Mouse (Mus musculus) gonadal fat pad, adult 2 months (tissue): Measurements from ENCODE around the gene Exd1. TPM values are rescaled to one million over a fixed set of nuclear protein-coding genes. Genes with fewer than 3 reads are reported as not detected.
A peak's percentile ranks its signal among the peaks of the same experiment; 100 is the strongest.

Experiments used
- DNase-seq: peaks from one replicate; pipeline ENCODE4 v3.0.0-alpha.2; 2012; ENCODE audit warnings: low read depth
- polyA plus RNA-seq: library from polyadenylated mRNA; depleted of rRNA; stranded (reverse); fragments of >200 nt; gene quantifications from 2 replicates; pipeline ENCODE4 v1.2.3, GENCODE M21; 2012; rRNA removed

Exd1 gene
- 2.1 and 2.9 TPM in 2 replicates for polyA plus RNA-seq

GRCm38 (mm10) chr2:119547522-119548370 is at the start of gene Exd1, which contains the start of gene Chp1:
TSS of gene Exd1 (minus strand) at chr2:119547627.
TSS of gene Chp1 (plus strand) at chr2:119547697.
- DNase-seq = peak; percentile 79

GRCm38 (mm10) chr2:119596781-119597330 is 49.4 kb upstream of the Exd1 start:
- no peak for DNase-seq

GRCm38 (mm10) chr2:119595308-119595707 is 47.9 kb upstream of the Exd1 start:
- DNase-seq = no peak

GRCm38 (mm10) chr2:119594113-119594981 is 46.9 kb upstream of the Exd1 start:
- peak; percentile 82 for DNase-seq

DNA sequence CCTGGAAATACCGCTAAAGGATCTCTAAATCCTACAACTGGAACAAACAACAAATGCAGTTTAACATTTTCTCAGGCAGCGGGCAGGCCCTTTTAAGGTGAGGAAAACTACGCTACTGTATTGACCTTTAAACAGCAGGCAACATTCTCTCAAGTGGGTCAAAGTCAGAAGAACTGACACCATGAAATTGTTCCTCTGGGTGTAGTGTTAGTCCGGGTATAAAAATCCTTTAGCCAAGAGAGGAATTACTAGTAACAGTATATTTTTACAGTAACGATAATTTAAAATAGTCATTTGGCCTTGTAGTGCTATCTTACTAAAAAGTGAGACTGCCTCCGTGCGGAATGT is 46.3 kb upstream of the Exd1 start:
- no peak for DNase-seq

DNA sequence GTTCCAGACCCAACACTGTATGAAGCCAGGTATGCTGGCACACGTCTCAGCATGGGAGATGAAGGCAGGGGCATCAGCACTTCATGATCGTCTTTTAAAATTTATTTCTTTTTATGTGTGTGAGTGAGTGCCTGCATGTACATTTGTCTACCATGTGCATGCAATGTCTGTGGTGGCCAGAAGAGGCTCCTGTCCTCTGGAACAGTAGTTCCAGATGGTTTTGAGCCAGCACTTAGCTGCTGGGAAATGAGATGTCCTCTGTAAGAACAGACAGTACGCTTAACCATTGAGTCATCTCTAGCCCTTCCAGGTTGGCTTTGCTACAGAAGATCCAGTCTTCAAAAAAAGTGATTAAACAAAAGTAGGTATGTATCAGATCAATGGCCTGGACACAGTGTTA is 43.8 kb upstream of the Exd1 start:
- no peak for DNase-seq

DNA sequence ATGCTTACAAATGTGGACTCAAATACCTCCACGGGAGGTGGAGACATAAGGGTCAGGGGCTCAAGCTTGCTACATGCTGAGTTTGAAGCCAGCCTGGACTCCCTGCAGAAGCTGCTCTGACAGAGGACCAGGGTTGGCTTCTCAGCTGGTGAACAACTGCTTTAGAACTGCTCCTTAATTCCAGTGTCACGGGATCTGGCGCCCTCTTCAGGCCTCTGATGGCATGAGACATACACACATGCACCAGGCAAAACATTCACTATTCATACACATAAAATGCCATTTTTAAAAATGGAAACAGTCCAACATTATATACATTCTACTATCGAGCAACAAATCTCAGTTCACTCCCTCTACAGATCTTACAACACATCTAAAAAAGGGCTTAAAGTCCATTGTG is 40.0 kb upstream of the Exd1 start:
- DNase-seq = no peak

- no peak for DNase-seq
Measured at GRCm38 (mm10) chr2:119584282-119584681, 36.9 kb upstream of the Exd1 start.

DNA sequence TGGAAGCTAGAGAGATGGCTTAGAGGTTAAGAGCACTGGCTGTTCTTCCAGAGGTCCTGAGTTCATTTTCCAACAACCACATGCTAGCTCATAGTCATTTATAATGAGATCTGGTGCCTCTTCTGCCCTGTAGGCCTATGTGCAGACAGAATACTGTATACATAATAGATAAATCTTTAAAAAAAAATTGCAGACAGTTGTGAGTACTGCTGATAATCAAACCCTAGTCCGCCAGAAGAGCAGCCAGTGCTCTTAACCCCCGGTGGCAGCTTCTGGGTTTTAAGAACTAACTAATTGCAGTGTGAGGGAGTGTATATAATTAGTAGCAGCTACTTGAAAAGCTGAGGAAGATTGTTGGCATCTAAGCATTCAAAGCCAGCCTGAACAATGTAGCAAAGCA is 36.0 kb upstream of the Exd1 start:
- DNase-seq = no peak

- DNase-seq = no peak
Measured at GRCm38 (mm10) chr2:119581571-119581970, 34.1 kb upstream of the Exd1 start.

GRCm38 (mm10) chr2:119572471-119572870 is 25.0 kb upstream of the Exd1 start:
- no peak for DNase-seq

GRCm38 (mm10) chr2:119566182-119566855 is 18.9 kb upstream of the Exd1 start:
- no peak for DNase-seq

DNA sequence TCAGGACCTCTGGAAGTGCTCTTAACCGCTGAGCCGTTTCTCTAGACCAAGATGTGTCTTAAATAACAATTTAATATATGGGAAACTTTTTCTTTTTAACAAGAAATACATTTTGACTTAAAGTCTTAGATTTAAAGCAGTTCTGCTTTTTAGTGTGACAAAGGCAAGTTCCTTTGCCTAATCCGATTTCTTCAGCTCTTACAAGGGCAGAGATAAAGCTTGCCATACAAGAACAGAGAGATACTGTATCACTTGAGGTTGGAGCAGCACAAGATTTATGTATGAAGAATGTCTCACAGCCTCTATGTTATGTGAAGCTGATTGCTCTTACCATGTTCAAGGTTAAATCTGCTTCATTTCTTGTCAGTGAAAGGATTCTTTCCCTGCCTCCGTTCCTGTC is 17.9 kb upstream of the Exd1 start:
- no peak for DNase-seq

DNA sequence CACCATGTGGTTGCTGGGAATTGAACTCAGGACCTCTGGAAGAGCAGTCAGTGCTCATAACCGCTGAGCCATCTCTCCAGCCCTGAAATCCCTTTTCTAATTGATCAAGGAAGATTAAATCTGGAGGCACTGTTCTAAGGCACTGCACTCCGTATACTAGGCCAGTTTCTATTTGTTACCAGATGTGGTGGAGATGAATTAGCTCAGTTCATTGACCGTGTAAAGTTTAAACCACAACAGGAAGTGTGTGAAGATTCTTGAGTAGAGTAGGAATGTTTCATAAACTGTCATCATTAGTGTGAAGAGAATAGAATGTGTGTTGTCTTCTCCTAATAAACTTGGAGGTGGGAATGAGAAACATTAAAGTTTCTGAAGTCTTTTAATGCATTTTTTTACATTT is 14.4 kb upstream of the Exd1 start:
- DNase-seq = no peak

DNA sequence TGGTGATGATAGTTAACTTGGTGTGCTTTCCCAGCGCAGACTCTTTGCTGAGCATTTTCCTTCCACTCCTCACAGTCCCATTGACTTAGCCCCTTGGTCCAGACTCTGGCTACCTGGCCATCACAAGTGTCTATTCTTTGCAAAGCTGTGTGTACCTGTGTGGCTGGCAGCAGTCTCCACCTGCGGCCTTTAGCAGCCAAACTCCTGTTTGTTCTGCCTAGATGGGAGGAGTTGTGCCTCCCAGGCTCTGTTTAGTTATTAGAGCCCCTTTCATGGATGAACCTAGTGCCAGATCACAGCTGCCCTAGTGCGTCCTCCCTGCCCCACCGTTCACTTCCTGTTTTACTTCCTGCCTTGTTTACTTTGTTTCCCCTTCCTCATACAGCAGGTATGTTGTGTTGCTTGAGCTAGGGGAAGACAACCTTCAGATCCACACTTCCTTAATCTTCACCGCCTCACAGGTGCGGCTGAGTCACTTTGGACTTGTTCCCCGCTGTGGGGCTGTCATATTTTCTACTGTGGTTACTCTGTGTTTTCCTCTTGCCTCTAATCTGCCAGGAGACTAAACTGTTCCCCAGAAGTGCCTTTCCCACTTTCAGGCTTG is 11.4 kb upstream of the Exd1 start:
- DNase-seq = no peak

- no peak for DNase-seq
Measured at GRCm38 (mm10) chr2:119558039-119558438, 10.6 kb upstream of the Exd1 start.

DNA sequence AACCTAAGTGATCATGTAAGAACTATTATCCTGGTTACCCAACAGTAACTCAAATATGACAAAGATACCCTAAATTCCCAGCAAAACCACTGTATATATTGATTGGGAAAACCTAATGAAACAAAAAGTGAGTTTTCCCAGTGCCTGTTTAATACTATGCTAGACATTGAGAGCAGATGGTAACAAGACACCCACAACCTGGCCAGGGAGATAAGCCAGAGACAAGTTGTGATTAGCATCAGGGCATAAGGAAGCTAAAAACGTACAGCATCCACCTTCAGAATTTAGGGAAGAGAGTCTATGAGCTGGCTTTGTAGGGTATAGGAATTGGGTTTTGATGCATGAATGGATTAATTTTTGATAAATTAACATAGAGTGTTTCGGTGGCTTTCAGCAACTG is 2.3 kb upstream of the Exd1 start:
- no peak for DNase-seq

- DNase-seq = no peak
Measured at GRCm38 (mm10) chr2:119548691-119549090, 1.3 kb upstream of the Exd1 start.

DNA sequence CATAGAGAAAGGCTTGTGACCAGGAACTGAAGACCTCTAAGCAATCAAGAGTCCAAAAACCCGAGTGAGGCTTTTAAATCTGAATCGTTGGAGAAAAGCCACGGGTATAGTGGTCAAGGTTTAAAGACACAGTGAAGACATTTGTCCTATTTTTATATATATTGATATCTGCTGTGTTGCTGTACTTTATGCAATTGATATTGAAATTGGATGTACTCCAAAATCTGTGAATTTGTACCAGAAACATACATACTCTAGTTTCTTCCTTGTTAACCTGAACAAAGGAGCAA is 889 bp upstream of the Exd1 start:
- no peak for DNase-seq

DNA sequence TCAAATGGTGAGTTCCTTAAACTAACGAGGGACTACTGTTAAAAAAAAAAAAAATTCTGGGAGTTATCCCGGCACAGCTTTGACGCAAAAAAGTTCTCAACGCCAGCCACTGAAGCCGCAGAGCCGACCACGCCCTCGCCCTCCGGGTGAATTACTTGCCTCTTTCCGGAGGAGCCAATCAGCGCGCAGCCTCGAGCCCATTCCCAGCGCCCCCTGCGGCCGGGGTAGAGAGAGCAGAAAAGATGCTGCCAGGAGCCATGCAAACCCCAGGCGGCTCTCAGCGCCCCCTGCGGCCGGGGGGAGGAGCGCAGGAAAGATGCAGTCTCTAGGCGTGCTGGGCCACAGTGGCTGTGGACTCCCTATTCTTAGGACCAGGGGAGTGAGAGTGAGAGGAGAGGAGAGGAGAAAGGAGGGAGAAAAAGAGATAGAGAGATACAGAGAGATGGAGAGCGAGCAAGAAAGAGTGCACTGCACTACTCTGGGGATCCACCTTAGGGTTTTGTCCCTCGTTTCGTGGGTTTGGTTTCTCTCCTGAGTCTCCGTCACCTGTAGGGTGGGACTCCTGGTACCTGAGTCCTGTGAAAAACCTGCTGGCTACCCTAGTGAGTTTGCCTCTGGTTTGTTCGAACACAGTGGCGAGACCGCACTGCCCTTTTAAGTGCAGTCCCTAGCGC is 442 bp downstream of the Exd1 start:
- DNase-seq = no peak

GRCm38 (mm10) chr2:119543656-119544055 is 3.8 kb downstream of the Exd1 start:
- DNase-seq = no peak
